Mouse (Mus musculus) megakaryocyte, embryonic 14.5 days (primary cell): ENCODE data around the gene Golga5.

Experiments
- FLI1 ChIP-seq: IDR thresholded peaks from 2 replicates; pipeline ENCODE4 v1.6.1; 2012; ENCODE audit warnings: low read length, inconsistent platforms, mixed read lengths
- GATA1 ChIP-seq: IDR thresholded peaks from 3 replicates; pipeline ENCODE4 v1.6.1; 2012; ENCODE audit warnings: mixed read lengths, low read length, inconsistent platforms, borderline replicate concordance

DNA sequence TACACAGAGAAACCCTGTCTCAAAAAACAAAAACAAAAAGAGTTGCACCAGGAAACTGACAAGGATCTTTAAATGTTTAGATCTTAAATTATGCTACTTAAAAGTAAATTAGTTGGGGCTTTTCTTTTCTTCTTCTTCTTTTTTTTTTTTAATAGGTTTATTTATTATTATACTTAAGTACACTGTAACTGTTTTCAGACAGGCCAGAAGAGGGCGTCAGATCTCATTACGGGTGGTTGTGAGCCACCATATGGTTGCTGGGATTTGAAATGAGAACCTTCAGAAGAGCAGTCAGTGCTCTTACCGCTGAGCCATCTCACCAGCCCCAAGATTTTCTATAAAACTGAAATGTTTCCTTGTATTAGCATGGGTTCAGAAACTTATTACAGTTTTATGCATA lies 16.0 kb downstream of the Golga5 start:
- no peak for TF ChIP-seq GATA1
- TF ChIP-seq FLI1: no peak
